Mouse (Mus musculus) MEL (cell line): Measurements from ENCODE around the gene Otos. TPM values are rescaled to one million over a fixed set of nuclear protein-coding genes. Genes with fewer than 3 reads are reported as not detected.

Experiments used
- DNase-seq: peaks from one replicate; pipeline ENCODE4 v3.0.0; 2011; ENCODE audit warnings: low read depth, low spot score
- H3K27ac ChIP-seq: 2 replicates; pipeline ENCODE4 v1.5.1; 2012; ENCODE audit warnings: low read depth, mild to moderate bottlenecking, control low read depth, low read length, moderate library complexity; ENCODE audit not compliant: control insufficient read depth
- H3K27me3 ChIP-seq, 2 experiments: fragments of 150-350 bp in 1 of 2; sonication (generic) in 1 of 2; 2 replicates each; pipeline ENCODE4 v1.6.1; 2012; ENCODE audit warnings: low read length in 2 of 2, mild to moderate bottlenecking in 2 of 2, improper control_type of control experiment in 1 of 2, moderate library complexity in 1 of 2; ENCODE audit not compliant: insufficient read depth in 2 of 2, control insufficient read depth in 1 of 2
- H3K36me3 ChIP-seq, 2 experiments: 2 replicates each; pipeline ENCODE4 v1.6.1; 2012 to 2014; ENCODE audit warnings: low read length in 2 of 2, improper control_type of control experiment in 1 of 2, inconsistent platforms in 1 of 2, mild to moderate bottlenecking in 1 of 2; ENCODE audit not compliant: insufficient read depth in 2 of 2, control insufficient read depth in 1 of 2
- H3K4me1 ChIP-seq, 2 experiments: fragments of 150-350 bp in 1 of 2; sonication (generic) in 1 of 2; 2 replicates each; pipeline ENCODE4 v1.6.1; 2012; ENCODE audit warnings: low read length in 2 of 2, improper control_type of control experiment in 1 of 2, mild to moderate bottlenecking in 1 of 2; ENCODE audit not compliant: insufficient read depth in 2 of 2, control insufficient read depth in 1 of 2
- H3K4me3 ChIP-seq, 2 experiments: fragments of 150-350 bp in 1 of 2; sonication (generic) in 1 of 2; 2 replicates each; pipeline ENCODE4 v1.5.1; 2012; ENCODE audit warnings: low read depth in 2 of 2, low read length in 2 of 2, mild to moderate bottlenecking in 2 of 2, moderate library complexity in 2 of 2, control low read depth in 1 of 2, improper control_type of control experiment in 1 of 2; ENCODE audit not compliant: control insufficient read depth in 1 of 2, insufficient read depth in 1 of 2
- H3K79me2 ChIP-seq: 2 replicates; pipeline ENCODE4 v1.6.1; 2012; ENCODE audit warnings: mild to moderate bottlenecking, low read length, moderate library complexity; ENCODE audit not compliant: control insufficient read depth, poor library complexity, insufficient read depth
- H3K9ac ChIP-seq: 2 replicates; pipeline ENCODE4 v1.6.1; 2012; ENCODE audit warnings: low read depth, mild to moderate bottlenecking, control low read depth, low read length, moderate library complexity; ENCODE audit not compliant: control insufficient read depth, poor library complexity, severe bottlenecking
- H3K9me3 ChIP-seq: fragments of 150-350 bp; sonication (generic); replicated peaks from 2 replicates; pipeline ENCODE4 v1.6.1; 2012; ENCODE audit warnings: mild to moderate bottlenecking, low read length, improper control_type of control experiment, moderate library complexity; ENCODE audit not compliant: insufficient read depth
- BHLHE40 ChIP-seq: IDR thresholded peaks from 2 replicates; pipeline ENCODE4 v1.6.1; 2012; ENCODE audit warnings: low read depth, mild to moderate bottlenecking, inconsistent platforms, low read length, improper control_type of control experiment, borderline replicate concordance
- CHD1 ChIP-seq: IDR thresholded peaks from 2 replicates; pipeline ENCODE4 v1.6.1; 2012; ENCODE audit warnings: low read depth, mild to moderate bottlenecking, inconsistent platforms, low read length, improper control_type of control experiment
- CHD2 ChIP-seq: IDR thresholded peaks from 2 replicates; pipeline ENCODE4 v1.6.1; 2011; ENCODE audit warnings: low read length, improper control_type of control experiment
- E2F4 ChIP-seq: IDR thresholded peaks from 2 replicates; pipeline ENCODE4 v1.6.1; 2011; ENCODE audit warnings: low read depth, low read length, improper control_type of control experiment, borderline replicate concordance
- ELF1 ChIP-seq: IDR thresholded peaks from 2 replicates; pipeline ENCODE4 v1.6.1; 2014; ENCODE audit warnings: low read depth, mild to moderate bottlenecking, inconsistent platforms, low read length, improper control_type of control experiment, moderate library complexity
- EP300 ChIP-seq, 2 experiments: IDR thresholded peaks; 2 replicates each; pipeline ENCODE4 v1.6.1; 2011; ENCODE audit warnings: improper control_type of control experiment in 2 of 2, low read length in 2 of 2, low read depth in 1 of 2, mild to moderate bottlenecking in 1 of 2
- ETS1 ChIP-seq: IDR thresholded peaks from 2 replicates; pipeline ENCODE4 v1.6.1; 2012; ENCODE audit warnings: low read depth, mild to moderate bottlenecking, inconsistent platforms, low read length, improper control_type of control experiment, moderate library complexity
- GABPA ChIP-seq: IDR thresholded peaks from 2 replicates; pipeline ENCODE4 v1.6.1; 2012; ENCODE audit warnings: low read depth, mild to moderate bottlenecking, inconsistent platforms, low read length, improper control_type of control experiment, moderate library complexity
- GATA1 ChIP-seq: IDR thresholded peaks from 2 replicates; pipeline ENCODE4 v1.6.1; 2011; ENCODE audit warnings: low read depth, low read length, improper control_type of control experiment
- HCFC1 ChIP-seq: IDR thresholded peaks from 2 replicates; pipeline ENCODE4 v1.6.1; 2012; ENCODE audit warnings: low read depth, mild to moderate bottlenecking, inconsistent platforms, low read length, improper control_type of control experiment, moderate library complexity
- JUND ChIP-seq: IDR thresholded peaks from 2 replicates; pipeline ENCODE4 v1.6.1; 2011; ENCODE audit warnings: low read depth, mild to moderate bottlenecking, improper control_type of control experiment, low read length
- KAT2A ChIP-seq: conservative IDR thresholded peaks from 2 replicates; pipeline ENCODE4 v1.6.1; 2012; ENCODE audit warnings: low read depth, low read length, improper control_type of control experiment, inconsistent platforms
- MAFK ChIP-seq: IDR thresholded peaks from 2 replicates; pipeline ENCODE4 v1.6.1; 2011; ENCODE audit warnings: low read depth, mild to moderate bottlenecking, low read length, improper control_type of control experiment, borderline replicate concordance
- MAX ChIP-seq: IDR thresholded peaks from 2 replicates; pipeline ENCODE4 v1.6.1; 2011; ENCODE audit warnings: low read length, improper control_type of control experiment
- MAZ ChIP-seq: IDR thresholded peaks from 2 replicates; pipeline ENCODE4 v1.6.1; 2012; ENCODE audit warnings: low read depth, mild to moderate bottlenecking, inconsistent platforms, low read length, improper control_type of control experiment
- MEF2A ChIP-seq: IDR thresholded peaks from 2 replicates; pipeline ENCODE4 v1.6.1; 2014; ENCODE audit warnings: low read depth, mild to moderate bottlenecking, inconsistent platforms, low read length, improper control_type of control experiment; ENCODE audit not compliant: poor library complexity, insufficient replicate concordance, severe bottlenecking; ENCODE audit errors: extremely low read depth
- MXI1 ChIP-seq: IDR thresholded peaks from 2 replicates; pipeline ENCODE4 v1.6.1; 2011; ENCODE audit warnings: mild to moderate bottlenecking, low read depth, low read length, improper control_type of control experiment
- MYB ChIP-seq: IDR thresholded peaks from 2 replicates; pipeline ENCODE4 v1.6.1; 2011; ENCODE audit warnings: mild to moderate bottlenecking, low read depth, low read length, improper control_type of control experiment
- MYC ChIP-seq: IDR thresholded peaks from 2 replicates; pipeline ENCODE4 v1.6.1; 2011; ENCODE audit warnings: low read depth, mild to moderate bottlenecking, low read length, improper control_type of control experiment, moderate library complexity
- NELFE ChIP-seq: IDR thresholded peaks from 2 replicates; pipeline ENCODE4 v1.6.1; 2011; ENCODE audit warnings: low read depth, low read length, improper control_type of control experiment
- NRF1 ChIP-seq: IDR thresholded peaks from 2 replicates; pipeline ENCODE4 v1.6.1; 2014; ENCODE audit warnings: low read depth, mild to moderate bottlenecking, inconsistent platforms, low read length, improper control_type of control experiment, moderate library complexity; ENCODE audit not compliant: poor library complexity, insufficient read depth, severe bottlenecking
- POLR2A ChIP-seq, 2 experiments: IDR thresholded peaks; 2 replicates each; pipeline ENCODE4 v1.6.1; 2011 to 2012; ENCODE audit warnings: low read length in 2 of 2, mild to moderate bottlenecking in 2 of 2, control low read depth in 1 of 2, improper control_type of control experiment in 1 of 2, low read depth in 1 of 2, moderate library complexity in 1 of 2; ENCODE audit not compliant: control insufficient read depth in 1 of 2, insufficient read depth in 1 of 2, poor library complexity in 1 of 2
- POLR2AphosphoS2 ChIP-seq: IDR thresholded peaks from 2 replicates; pipeline ENCODE4 v1.6.1; 2011; ENCODE audit warnings: low read length, improper control_type of control experiment
- POLR2AphosphoS5 ChIP-seq: IDR thresholded peaks from 2 replicates; pipeline ENCODE4 v1.6.1; 2012; ENCODE audit warnings: low read depth, borderline replicate concordance, mild to moderate bottlenecking, inconsistent platforms, low read length, moderate library complexity, mixed read lengths
- RAD21 ChIP-seq: IDR thresholded peaks from 2 replicates; pipeline ENCODE4 v1.6.1; 2011; ENCODE audit warnings: mild to moderate bottlenecking, low read depth, low read length, improper control_type of control experiment
- RCOR1 ChIP-seq: IDR thresholded peaks from 2 replicates; pipeline ENCODE4 v1.6.1; 2012; ENCODE audit warnings: low read depth, mild to moderate bottlenecking, inconsistent platforms, low read length, improper control_type of control experiment
- SIN3A ChIP-seq: IDR thresholded peaks from 2 replicates; pipeline ENCODE4 v1.6.1; 2012; ENCODE audit warnings: low read length, improper control_type of control experiment, inconsistent platforms
- SMC3 ChIP-seq: IDR thresholded peaks from 2 replicates; pipeline ENCODE4 v1.6.1; 2011; ENCODE audit warnings: low read depth, low read length, improper control_type of control experiment
- TAL1 ChIP-seq: IDR thresholded peaks from 2 replicates; pipeline ENCODE4 v1.6.1; 2012; ENCODE audit warnings: mild to moderate bottlenecking, inconsistent platforms, low read length, moderate library complexity, mixed read lengths
- TBP ChIP-seq: IDR thresholded peaks from 2 replicates; pipeline ENCODE4 v1.8.0; 2011; ENCODE audit warnings: low read depth, low read length, improper control_type of control experiment
- TCF12 ChIP-seq: IDR thresholded peaks from 2 replicates; pipeline ENCODE4 v1.6.1; 2014; ENCODE audit warnings: low read depth, mild to moderate bottlenecking, inconsistent platforms, low read length, improper control_type of control experiment, moderate library complexity
- UBTF ChIP-seq: IDR thresholded peaks from 2 replicates; pipeline ENCODE4 v1.6.1; 2012; ENCODE audit warnings: low read depth, mild to moderate bottlenecking, inconsistent platforms, low read length, improper control_type of control experiment, moderate library complexity, borderline replicate concordance; ENCODE audit not compliant: insufficient read depth
- USF1 ChIP-seq: IDR thresholded peaks from 2 replicates; pipeline ENCODE4 v1.6.1; 2014; ENCODE audit warnings: low read depth, mild to moderate bottlenecking, inconsistent platforms, low read length, improper control_type of control experiment, moderate library complexity
- USF2 ChIP-seq, 2 experiments: IDR thresholded peaks; 2 replicates each; pipeline ENCODE4 v1.6.1; 2011 to 2012; ENCODE audit warnings: improper control_type of control experiment in 2 of 2, low read length in 2 of 2, borderline replicate concordance in 1 of 2, inconsistent platforms in 1 of 2, low read depth in 1 of 2, mild to moderate bottlenecking in 1 of 2; ENCODE audit not compliant: insufficient read depth in 1 of 2
- ZC3H11A ChIP-seq: IDR thresholded peaks from 2 replicates; pipeline ENCODE4 v1.6.1; 2012; ENCODE audit warnings: low read depth, mild to moderate bottlenecking, inconsistent platforms, low read length, improper control_type of control experiment
- ZKSCAN1 ChIP-seq: IDR thresholded peaks from 2 replicates; pipeline ENCODE4 v1.6.1; 2012; ENCODE audit warnings: low read depth, mild to moderate bottlenecking, inconsistent platforms, low read length, improper control_type of control experiment, moderate library complexity
- ZMIZ1 ChIP-seq: IDR thresholded peaks from 2 replicates; pipeline ENCODE4 v1.6.1; 2012; ENCODE audit warnings: low read depth, mild to moderate bottlenecking, inconsistent platforms, low read length, improper control_type of control experiment, moderate library complexity
- ZNF384 ChIP-seq: IDR thresholded peaks from 2 replicates; pipeline ENCODE4 v1.6.1; 2012; ENCODE audit warnings: low read depth, mild to moderate bottlenecking, inconsistent platforms, low read length, improper control_type of control experiment
- polyA plus RNA-seq, 2 experiments: library from polyadenylated mRNA; stranded (reverse) in 1 of 2; unstranded in 1 of 2; fragments of >175 nt in 1 of 2; fragments of >200 nt in 1 of 2; gene quantifications; 2 replicates each; pipeline versions ENCODE4 v1.2.1 to v1.2.4; 2012; ENCODE audit warnings: low replicate concordance in 2 of 2, low read depth in 1 of 2; ENCODE audit not compliant: insufficient read length in 2 of 2, insufficient read depth in 1 of 2, missing spikeins in 1 of 2
- total RNA-seq: library from RNA; depleted of rRNA; stranded (reverse); fragments of 300-350 nt; gene quantifications from 2 replicates; pipeline ENCODE4 v1.2.3, GENCODE M21; 2012

Otos gene
- total and polyA plus RNA-seq, 3 experiments: 1.2 to 6.3 TPM; not detected in 1

DNA sequence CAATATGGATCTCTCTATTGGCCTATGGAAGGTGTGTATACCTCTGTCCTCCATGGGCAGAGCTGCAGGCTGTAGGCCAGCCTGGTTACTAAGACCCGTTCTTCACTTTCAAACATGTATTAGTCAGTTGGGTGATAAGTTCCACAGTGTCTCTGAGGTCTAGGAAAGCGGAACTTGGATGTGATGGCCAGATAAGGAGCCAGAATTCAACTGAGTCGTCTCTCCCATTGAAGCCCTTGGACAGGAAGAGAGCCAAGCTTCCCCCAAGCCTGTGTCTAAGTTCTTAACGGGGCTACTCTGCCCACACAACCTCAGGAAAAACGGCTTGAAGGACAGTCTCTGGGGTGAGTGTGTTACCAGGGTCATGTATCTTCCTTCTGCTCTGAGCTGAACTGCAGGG, 10.8 kb upstream of the Otos start:
- H3K27ac ChIP-seq: peak overlapping the region; percentile 86
- H3K9ac ChIP-seq: peak overlapping the region; percentile 66
- peak overlapping the region; percentile 56 to 60 for H3K4me3 ChIP-seq
- no peaks in the 10 kb centered on the region for H3K27me3 ChIP-seq
- no peaks in the 10 kb centered on the region for H3K79me2 ChIP-seq
- DNase-seq: peak; percentile 97
- H3K36me3 ChIP-seq: peaks cover 0 to 19% of the 10 kb centered on the region in 2 experiments; a peak in 2 of 4 replicates
- H3K4me1 ChIP-seq: peaks cover 14 to 22% of the 10 kb centered on the region in 2 experiments
- no peaks in the 10 kb centered on the region for H3K9me3 ChIP-seq
- TF ChIP-seq MYB (no peak; the same call in 1 of the 2 replicates), NELFE (no peak; the same call in 1 of the 2 replicates), MEF2A (no peak), ELF1 (no peak), MAZ (no peak), TAL1 (0 out of 2 replicates have a peak, but pooled peaks have one; percentile 9), POLR2AphosphoS5 (no peak), RAD21 (no peak), MYC (no peak; the same call in 1 of the 2 replicates), BHLHE40 (no peak), JUND (no peak), ZMIZ1 (no peak), CHD2 (no peak), NRF1 (no peak), MAFK (no peak), USF2 (IDR thresholded peaks at IDR 0.05; ENCODE audit: borderline replicate concordance in 1 of 2, insufficient read depth in 1 of 2, low read depth in 1 of 2, low read length in 2 of 2) (no peak), ZNF384 (no peak), UBTF (no peak), ETS1 (peak; percentile 72; the same call in 1 of the 2 replicates), MAX (no peak), CHD1 (no peak), POLR2AphosphoS2 (no peak), KAT2A (no peak), HCFC1 (no peak), USF1 (no peak), SIN3A (peak; percentile 76), MXI1 (no peak), SMC3 (no peak), RCOR1 (peak; percentile 84), ZC3H11A (no peak), TBP (peak; percentile 85), EP300 (IDR thresholded peaks at IDR 0.05; ENCODE audit: low read depth in 1 of 2, low read length in 2 of 2) (peak; percentile 85 to 94), POLR2A (IDR thresholded peaks at IDR 0.05; ENCODE audit: control insufficient read depth in 1 of 2, insufficient read depth in 1 of 2, low read depth in 1 of 2, low read length in 2 of 2, poor library complexity in 1 of 2) (peak in 1 of 2 experiments; percentile 72; a peak in 2 of 4 replicates), ZKSCAN1 (no peak), GABPA (no peak), E2F4 (no peak), TCF12 (peak; percentile 59; the same call in 1 of the 2 replicates), GATA1 (peak; percentile 99)
